Mouse (Mus musculus) cerebellum, adult 9-10 months (tissue): Measurements from ENCODE around the gene Cdc37l1.

Experiments
- DNase-seq: peaks from one replicate; pipeline ENCODE4 v3.0.0; 2022

The Cdc37l1 gene

GRCm38 (mm10) chr19:29009046-29009445 lies 18.9 kb downstream of the Cdc37l1 start:
- DNase-seq, result no peak

GRCm38 (mm10) chr19:29011355-29011990 lies 21.3 kb downstream of the Cdc37l1 start:
- no peak for DNase-seq

GRCm38 (mm10) chr19:29014466-29015055 lies 24.4 kb downstream of the Cdc37l1 start:
- DNase-seq, result no peak

GRCm38 (mm10) chr19:29015410-29016203 lies 25.5 kb downstream of the Cdc37l1 start:
- no peak for DNase-seq

GRCm38 (mm10) chr19:29016204-29016765 lies 26.1 kb downstream of the Cdc37l1 start:
- DNase-seq, result no peak

- no peak for DNase-seq
Measured at GRCm38 (mm10) chr19:29016786-29017185, 26.6 kb downstream of the Cdc37l1 start.

- DNase-seq, result no peak
Measured at GRCm38 (mm10) chr19:29019647-29020046, 29.5 kb downstream of the Cdc37l1 start.

- no peak for DNase-seq
Measured at GRCm38 (mm10) chr19:29021754-29022345, 31.7 kb downstream of the Cdc37l1 start.

GRCm38 (mm10) chr19:29024391-29024947 lies 34.3 kb downstream of the Cdc37l1 start:
- DNase-seq, result peak; percentile 34

- no peak for DNase-seq
Measured at GRCm38 (mm10) chr19:29031788-29032187, 41.6 kb downstream of the Cdc37l1 start.

GRCm38 (mm10) chr19:29032662-29033061 lies 42.5 kb downstream of the Cdc37l1 start:
- no peak for DNase-seq

GRCm38 (mm10) chr19:29037026-29037425 lies 46.9 kb downstream of the Cdc37l1 start:
- no peak for DNase-seq

GRCm38 (mm10) chr19:29037541-29037940 lies 47.4 kb downstream of the Cdc37l1 start:
- DNase-seq, result no peak

GRCm38 (mm10) chr19:29039334-29039733 lies 49.2 kb downstream of the Cdc37l1 start:
- DNase-seq, result no peak

GRCm38 (mm10) chr19:29040206-29040605 lies 50.1 kb downstream of the Cdc37l1 start:
- DNase-seq, result no peak

- DNase-seq, result no peak
Measured at GRCm38 (mm10) chr19:29042143-29042542, 52.0 kb downstream of the Cdc37l1 start.

- DNase-seq, result no peak
Measured at GRCm38 (mm10) chr19:29042647-29043046, 52.5 kb downstream of the Cdc37l1 start.

GRCm38 (mm10) chr19:29044353-29044768 lies 54.2 kb downstream of the Cdc37l1 start:
- no peak for DNase-seq

- no peak for DNase-seq
Measured at GRCm38 (mm10) chr19:29045369-29045768, 55.2 kb downstream of the Cdc37l1 start.

- DNase-seq, result no peak
Measured at GRCm38 (mm10) chr19:29045956-29046650, 56.0 kb downstream of the Cdc37l1 start.

- no peak for DNase-seq
Measured at GRCm38 (mm10) chr19:29046961-29047333, 56.8 kb downstream of the Cdc37l1 start.
